Mouse (Mus musculus): Measurements from ENCODE around the gene B2m.

- TF ChIP-seq CTCF (IDR thresholded peaks at IDR 0.05; ENCODE audit: low read depth), result no peak
- TF ChIP-seq EP300 (IDR thresholded peaks at IDR 0.05; ENCODE audit: low read depth), result no peak
Observed at GRCm38 (mm10) chr2:122149716-122150115, 2.2 kb downstream of the B2m start.

Measured in liver, postnatal 0 days (tissue).